ENCODE assay signal across 8 mouse cellular contexts in the genomic region with DNA sequence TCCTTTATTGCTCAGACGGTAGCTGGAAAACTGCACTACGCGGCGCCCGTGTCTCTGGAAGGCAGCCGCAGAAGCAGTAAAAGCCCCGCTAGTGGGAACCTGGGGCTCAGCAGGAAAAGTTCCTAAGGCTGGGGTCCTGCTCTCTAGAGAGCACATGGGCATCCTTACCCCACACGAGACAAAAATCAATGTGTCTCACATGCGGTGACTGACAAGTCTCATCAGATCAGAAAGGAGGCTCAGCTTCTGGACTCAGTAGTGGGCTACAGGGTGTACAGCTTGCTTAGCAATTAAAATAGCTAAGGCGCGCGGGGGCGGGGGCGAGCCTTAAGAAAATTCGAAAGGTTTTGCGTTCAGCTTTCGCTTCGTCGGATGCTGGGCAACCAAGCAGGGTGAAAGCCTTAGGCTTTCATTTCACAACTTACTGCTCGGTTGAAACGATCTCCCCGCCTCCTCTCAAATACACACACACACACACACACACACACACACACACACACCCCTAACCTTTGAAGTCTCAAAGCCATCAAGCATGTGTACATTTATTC. TPM values are rescaled to one million over a fixed set of nuclear protein-coding genes. Genes with fewer than 3 reads are reported as not detected.
DNase-seq lines count a peak whose midpoint lies in the region; ATAC-seq and TF ChIP-seq lines count a peak whose summit lies in the region.

No protein-coding gene starts in this region.

- H3K9ac ChIP-seq in ES-E14 (ENCODE audit: insufficient read depth, low read depth, low read length, poor library complexity, severe bottlenecking) = no peak overlapping the region
- 0 out of 2 replicates have a peak overlapping the region, but pooled peaks have one; percentile 10 for H3K9ac ChIP-seq in forebrain, embryonic 16.5 days (replicated peaks; ENCODE audit: low read depth, low read length)
- H3K9ac ChIP-seq in hindbrain, embryonic 11.5 days (ENCODE audit: low read depth, low read length) = peak overlapping the region; percentile 69

- no peaks in the 10 kb centered on the region for H3K9me3 ChIP-seq in ES-E14 (ENCODE audit: control insufficient read depth, insufficient read depth, low read depth, low read length)
- H3K9me3 ChIP-seq in forebrain, embryonic 16.5 days (ENCODE audit: control insufficient read depth, low read length) = no peaks in the 10 kb centered on the region
- H3K9me3 ChIP-seq in hindbrain, embryonic 11.5 days (ENCODE audit: control insufficient read depth, low read length) = no peaks in the 10 kb centered on the region
- no peaks in the 10 kb centered on the region for H3K9me3 ChIP-seq in midbrain, embryonic 10.5 days (replicated peaks)

- H3K4me3 ChIP-seq in cerebellum, adult 2 months (replicated peaks; ENCODE audit: insufficient read depth, low read depth, low read length) = no peak overlapping the region
- peak overlapping the region; percentile 70 to 85; a peak in 3 of 4 replicates for H3K4me3 ChIP-seq in ES-E14 (ENCODE audit: insufficient read depth in 1 of 2, low read depth in 1 of 2, low read length in 2 of 2, poor library complexity in 1 of 2, severe bottlenecking in 1 of 2)
- H3K4me3 ChIP-seq in forebrain, embryonic 16.5 days (replicated peaks; ENCODE audit: low read length) = peak overlapping the region; percentile 46
- H3K4me3 ChIP-seq in hindbrain, embryonic 11.5 days (ENCODE audit: low read depth, low read length) = peak overlapping the region; percentile 58
- H3K4me3 ChIP-seq in midbrain, embryonic 10.5 days = peak overlapping the region; percentile 76

- peaks cover 4% of the 10 kb centered on the region; the same call in 1 of the 2 replicates for H3K4me1 ChIP-seq in cerebellum, adult 2 months (ENCODE audit: control insufficient read depth, insufficient read depth, low read length)
- no peaks in the 10 kb centered on the region; a peak in 1 of 4 replicates for H3K4me1 ChIP-seq in ES-E14 (ENCODE audit: control insufficient read depth in 2 of 2, insufficient read depth in 2 of 2, low read length in 2 of 2, poor library complexity in 1 of 2)
- H3K4me1 ChIP-seq in forebrain, embryonic 16.5 days (replicated peaks; ENCODE audit: control insufficient read depth, insufficient read depth, low read length) = peaks cover 30% of the 10 kb centered on the region
- H3K4me1 ChIP-seq in hindbrain, embryonic 11.5 days (replicated peaks; ENCODE audit: control insufficient read depth, insufficient read depth, low read length) = 0 out of 2 replicates have a peak, but pooled peaks cover 3% of the 10 kb centered on the region
- peaks cover 75% of the 10 kb centered on the region for H3K4me1 ChIP-seq in midbrain, embryonic 10.5 days

- peak overlapping the region; percentile 77 for H3K4me2 ChIP-seq in forebrain, embryonic 16.5 days (ENCODE audit: low read length)
- peak overlapping the region; percentile 88 for H3K4me2 ChIP-seq in hindbrain, embryonic 11.5 days (replicated peaks; ENCODE audit: low read depth, low read length)

- no peaks in the 10 kb centered on the region for H3K36me3 ChIP-seq in ES-E14 (ENCODE audit: control insufficient read depth, insufficient read depth, low read length, poor library complexity, severe bottlenecking)
- no peaks in the 10 kb centered on the region for H3K36me3 ChIP-seq in forebrain, embryonic 16.5 days (ENCODE audit: control insufficient read depth, insufficient read depth)
- no peaks in the 10 kb centered on the region for H3K36me3 ChIP-seq in hindbrain, embryonic 11.5 days (ENCODE audit: control insufficient read depth, insufficient read depth, low read length)
- no peaks in the 10 kb centered on the region for H3K36me3 ChIP-seq in midbrain, embryonic 10.5 days

- H3K27ac ChIP-seq in cerebellum, adult 2 months (ENCODE audit: insufficient read depth, low read length) = no peak overlapping the region
- H3K27ac ChIP-seq in ES-E14 (ENCODE audit: insufficient read depth, low read depth, low read length, poor library complexity, severe bottlenecking) = no peak overlapping the region
- H3K27ac ChIP-seq in forebrain, embryonic 16.5 days (ENCODE audit: low read length) = no peak overlapping the region
- peak overlapping the region; percentile 76 for H3K27ac ChIP-seq in hindbrain, embryonic 11.5 days (ENCODE audit: low read depth, low read length)
- peak overlapping the region; percentile 97 for H3K27ac ChIP-seq in midbrain, embryonic 10.5 days (replicated peaks)

- DNase-seq in cerebellum, adult 2 months = peak; percentile 28 to 55
- DNase-seq in cerebellum, adult 11-12 months = no peak
- no peak for DNase-seq in ES-E14 (ENCODE audit: low read depth, low spot score)
- DNase-seq in hindbrain, embryonic 11.5 days (ENCODE audit: low spot score) = peak; percentile 72
- DNase-seq in left cerebral cortex, postnatal 4 days = peak; percentile 32
- peak; percentile 67 for DNase-seq in midbrain, embryonic 10.5 days (ENCODE audit: low spot score)

- ATAC-seq in forebrain, embryonic 16.5 days = peak; percentile 14; the same call in 1 of the 2 replicates
- ATAC-seq in hindbrain, embryonic 11.5 days (ENCODE audit: low FRiP score) = no peak; the same call in 1 of the 2 replicates
- no peak for ATAC-seq in activated CD4-positive, CD25-positive, alpha-beta regulatory T cell, adult 4 months

- intact Hi-C loops in left cerebral cortex, postnatal 4 days (cut with DNase I) = loop anchor here (10.0 kb wide), 1 partner anchor 292 kb away; no protein-coding TSS in a partner anchor

- no peak for TF ChIP-seq POLR2A in cerebellum, adult 2 months (IDR thresholded peaks at IDR 0.05; ENCODE audit: borderline replicate concordance, insufficient read depth, low read length)

- 1% methylated on average over 22 of the region's 22 CpGs for WGBS in cerebellum, adult 2 months
- 0% methylated on average over 22 of the region's 22 CpGs for WGBS in forebrain, embryonic 16.5 days
- WGBS in hindbrain, embryonic 11.5 days = under 1% methylated on average over 22 of the region's 22 CpGs
- WGBS in midbrain, embryonic 10.5 days = under 1% methylated on average over 22 of the region's 22 CpGs

- peaks cover 22% of the 10 kb centered on the region; the same call in 1 of the 2 replicates for H3K27me3 ChIP-seq in cerebellum, adult 2 months (ENCODE audit: control insufficient read depth, insufficient read depth, low read length)
- H3K27me3 ChIP-seq in forebrain, embryonic 16.5 days (replicated peaks; ENCODE audit: control insufficient read depth, insufficient read depth, low read length) = peaks cover 53% of the 10 kb centered on the region
- peaks cover 39% of the 10 kb centered on the region for H3K27me3 ChIP-seq in hindbrain, embryonic 11.5 days (ENCODE audit: control insufficient read depth, insufficient read depth, low read length)
- peaks cover 65% of the 10 kb centered on the region for H3K27me3 ChIP-seq in midbrain, embryonic 10.5 days (ENCODE audit: low read depth, poor library complexity, severe bottlenecking)

- no peak for TF ChIP-seq CTCF in cerebellum, adult 2 months (IDR thresholded peaks at IDR 0.05; ENCODE audit: borderline replicate concordance, insufficient read depth, low read depth, low read length)

- in situ Hi-C loops in ES-E14 (cut with MboI; ENCODE audit: low sequenced_read_pairs in 2 of 2, unreplicated experiment in 2 of 2) = loop anchor here (10.0 to 25.0 kb wide), 2 partner anchors 492 to 495 kb away; no protein-coding TSS in a partner anchor

TF ChIP-seq in ES-E14, 5 proteins besides CTCF, POLR2A, EP300 and RAD21:
- TF ChIP-seq ZNF384 (IDR thresholded peaks at IDR 0.05; ENCODE audit: low read depth, low read length) (no peak), MAFK (IDR thresholded peaks at IDR 0.05; ENCODE audit: insufficient read depth, low read depth, low read length) (no peak), HCFC1 (IDR thresholded peaks at IDR 0.05; ENCODE audit: borderline replicate concordance, insufficient read depth, low read length) (no peak), ZC3H11A (IDR thresholded peaks at IDR 0.05; ENCODE audit: borderline replicate concordance, low read depth, low read length) (no peak), CHD2 (IDR thresholded peaks at IDR 0.05; ENCODE audit: low read depth, low read length) (no peak)
TF ChIP-seq in ES-E14: peak in this region for 0.

RNA-seq across cellular contexts. Expression of gene Mecom, which starts 40.7 kb away (rescaled TPM):
- polyA plus RNA-seq in cerebellum, adult 2 months (2012; rRNA removed) = 2.6 and 4.3 TPM in 2 replicates
- 2.1 and 2.3 TPM in 2 replicates for total RNA-seq in ES-E14 (2012; rRNA removed)
- 2.1 and 2.8 TPM in 2 replicates for polyA plus RNA-seq in forebrain, embryonic 16.5 days (2015; fragmentation: Nextera tagmentation; extraction: Ambion mirVana)
- polyA plus RNA-seq in hindbrain, embryonic 11.5 days (2014; fragmentation: Nextera tagmentation; extraction: Ambion mirVana) = 40.2 and 44.3 TPM in 2 replicates
- 1 to 10 TPM; 5.3 to 6.0 TPM for total RNA-seq in left cerebral cortex, postnatal 4 days (2021)
- 22.6 and 34.8 TPM in 2 replicates for polyA plus RNA-seq in midbrain, embryonic 10.5 days (2016; fragmentation: Nextera tagmentation; extraction: Ambion mirVana)
- not detected for polyA plus RNA-seq in activated CD4-positive, CD25-positive, alpha-beta regulatory T cell, adult 4 months (2017; shearing (Covaris generic))

Comparison
In these comparisons a context has a peak if more than half of its experiments do, and no peak if none do; other contexts are left out.
1. DNase-seq: peak in cerebellum, adult 2 months (2 of 2), hindbrain, embryonic 11.5 days (single experiment), left cerebral cortex, postnatal 4 days (single experiment) and midbrain, embryonic 10.5 days (single experiment); none in cerebellum, adult 11-12 months (single experiment) and ES-E14 (single experiment).
2. H3K27ac ChIP-seq: peak in hindbrain, embryonic 11.5 days (single experiment) and midbrain, embryonic 10.5 days (single experiment); none in cerebellum, adult 2 months (single experiment), ES-E14 (single experiment) and forebrain, embryonic 16.5 days (single experiment).